Mouse (Mus musculus) myocyte (in vitro differentiated cells): Measurements from ENCODE around the gene Mink1.

ENCODE experiments used
- CEBPB ChIP-seq: IDR thresholded peaks from 2 replicates; pipeline ENCODE4 v1.6.1; 2011; ENCODE audit warnings: mild to moderate bottlenecking, moderate library complexity; ENCODE audit not compliant: poor library complexity, insufficient read depth, severe bottlenecking
- E2F4 ChIP-seq: IDR thresholded peaks from one replicate; pipeline ENCODE4 v1.6.1; 2011; ENCODE audit warnings: mild to moderate bottlenecking, control low read depth, moderate library complexity; ENCODE audit not compliant: insufficient read depth
- MAX ChIP-seq: IDR thresholded peaks from one replicate; pipeline ENCODE4 v1.6.1; 2011; ENCODE audit warnings: low read depth, mild to moderate bottlenecking, control low read depth
- MYOD1 ChIP-seq, 3 experiments: IDR thresholded peaks; one replicate each; pipeline ENCODE4 v1.6.1; 2011; ENCODE audit warnings: control low read depth in 2 of 3, low read depth in 2 of 3, mild to moderate bottlenecking in 2 of 3, moderate library complexity in 1 of 3; ENCODE audit not compliant: insufficient read length in 2 of 3, control insufficient read depth in 1 of 3
- POLR2A ChIP-seq: IDR thresholded peaks from one replicate; pipeline ENCODE4 v1.6.1; 2011; ENCODE audit warnings: low read depth, mild to moderate bottlenecking, control low read depth, moderate library complexity; ENCODE audit not compliant: insufficient read length
- POLR2AphosphoS2 ChIP-seq: IDR thresholded peaks from one replicate; pipeline ENCODE4 v1.6.1; 2011; ENCODE audit warnings: low read depth, control low read depth; ENCODE audit not compliant: insufficient read length
- SRF ChIP-seq: IDR thresholded peaks from one replicate; pipeline ENCODE4 v1.6.1; 2011; ENCODE audit warnings: low read depth; ENCODE audit not compliant: control insufficient read depth, insufficient read length
- TCF12 ChIP-seq: IDR thresholded peaks from one replicate; pipeline ENCODE4 v1.6.1; 2011; ENCODE audit warnings: mild to moderate bottlenecking, control low read depth; ENCODE audit not compliant: poor library complexity, insufficient read depth, severe bottlenecking
- USF1 ChIP-seq: IDR thresholded peaks from one replicate; pipeline ENCODE4 v1.6.1; 2011; ENCODE audit warnings: low read depth, mild to moderate bottlenecking, control low read depth, moderate library complexity

DNA sequence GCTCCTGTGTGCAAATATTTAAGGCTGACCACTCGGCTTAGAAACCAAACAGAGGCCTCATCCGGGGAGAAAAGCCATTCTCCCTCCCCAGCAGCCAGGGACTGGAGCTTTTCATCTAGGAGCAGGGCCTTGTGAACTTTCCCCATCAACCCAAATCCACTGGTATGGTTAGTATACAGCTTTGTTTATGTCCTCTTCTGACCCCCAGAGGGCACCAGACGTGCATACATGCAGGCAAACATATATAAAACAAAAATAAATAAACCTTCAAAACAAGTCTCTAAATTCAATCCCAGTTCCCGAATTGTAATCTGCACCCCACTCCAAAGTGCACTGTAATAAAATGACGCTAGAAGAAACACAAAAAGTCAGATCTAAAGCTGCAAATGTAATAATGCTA lies 66.9 kb downstream of the Mink1 start:
- TF ChIP-seq POLR2A (no peak), USF1 (no peak), POLR2AphosphoS2 (no peak), SRF (no peak), CEBPB (no peak), MAX (no peak), TCF12 (no peak), MYOD1 (IDR thresholded peaks at IDR 0.05; ENCODE audit: control insufficient read depth in 1 of 3, insufficient read length in 2 of 3, low read depth in 2 of 3) (no peak), E2F4 (no peak)
